Mouse (Mus musculus): ENCODE data around the gene Styk1. TPM values are rescaled to one million over a fixed set of nuclear protein-coding genes. Genes with fewer than 3 reads are reported as not detected.

Styk1 gene
- total and polyA plus RNA-seq, 2 experiments from 2014 or later = 4.9 to 6.9 TPM

DNA sequence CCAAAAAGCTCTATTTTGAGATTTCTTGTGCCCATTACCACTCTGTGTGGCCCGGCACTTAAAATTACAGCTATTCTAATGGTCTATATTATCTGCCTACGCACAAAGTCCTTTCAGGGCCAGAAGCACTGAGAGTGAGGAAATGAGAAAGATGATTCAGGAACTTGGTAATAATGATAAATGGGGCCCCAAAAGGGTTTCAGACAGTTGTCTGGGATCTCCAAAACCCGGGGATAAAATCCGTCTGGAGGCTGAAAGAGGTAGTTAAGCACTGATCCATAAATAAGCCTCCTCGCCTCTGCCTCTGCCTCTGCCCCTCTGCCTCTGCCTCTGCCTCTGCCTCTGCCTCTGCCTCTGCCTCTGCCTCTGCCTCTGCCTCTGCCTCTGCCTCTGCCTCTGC lies 89.2 kb downstream of the Styk1 start:
- TF ChIP-seq CTCF (IDR thresholded peaks at IDR 0.05) = no peak
- ATAC-seq (ENCODE audit: low FRiP score) = no peak
- Histone ChIP-seq H3K4me3 (ENCODE audit: low read depth, low read length) (no peak overlapping the region), H3K4me2 (ENCODE audit: low read depth, low read length, poor library complexity, severe bottlenecking) (no peak overlapping the region), H3K27me3 (ENCODE audit: insufficient read depth, low read length) (no peaks in the 10 kb centered on the region), H3K27ac (ENCODE audit: low read depth, low read length) (no peak overlapping the region), H3K9ac (replicated peaks; ENCODE audit: low read length, poor library complexity, severe bottlenecking) (no peak overlapping the region), H3K36me3 (ENCODE audit: insufficient read depth, low read length) (no peaks in the 10 kb centered on the region), H3K9me3 (ENCODE audit: low read length) (no peaks in the 10 kb centered on the region; the same call in 1 of the 2 replicates), H3K4me1 (ENCODE audit: insufficient read depth, low read length) (no peaks in the 10 kb centered on the region)
- DNase-seq (ENCODE audit: low spot score) = no peak
- 83% methylated on average over 5 of the region's 5 CpGs for WGBS

DNA sequence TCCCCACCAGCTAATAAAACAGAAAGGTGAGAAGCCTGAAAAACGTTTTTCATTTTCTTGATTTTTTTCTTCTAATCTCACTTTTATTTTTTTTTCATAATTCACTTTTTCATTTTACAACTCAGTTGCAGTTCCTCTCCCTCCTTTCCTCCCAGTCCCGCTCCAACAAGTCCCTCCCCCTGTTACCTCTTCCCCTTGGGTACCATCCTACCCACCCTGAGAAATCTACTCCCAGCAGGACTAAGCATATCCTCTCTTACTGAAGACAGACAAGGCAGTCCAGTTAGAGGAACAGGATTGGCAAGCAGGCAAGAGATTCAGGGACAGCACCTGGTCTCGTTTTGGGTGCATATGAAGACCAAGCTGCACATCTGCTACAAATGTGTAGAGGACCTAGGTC lies 90.6 kb downstream of the Styk1 start:
- Histone ChIP-seq H3K4me2 (ENCODE audit: low read depth, low read length, poor library complexity, severe bottlenecking) (no peak overlapping the region), H3K9me3 (ENCODE audit: low read length) (no peaks in the 10 kb centered on the region; the same call in 1 of the 2 replicates), H3K27me3 (ENCODE audit: insufficient read depth, low read length) (no peaks in the 10 kb centered on the region), H3K4me3 (ENCODE audit: low read depth, low read length) (no peak overlapping the region), H3K9ac (replicated peaks; ENCODE audit: low read length, poor library complexity, severe bottlenecking) (no peak overlapping the region), H3K4me1 (ENCODE audit: insufficient read depth, low read length) (no peaks in the 10 kb centered on the region), H3K27ac (ENCODE audit: low read depth, low read length) (no peak overlapping the region), H3K36me3 (ENCODE audit: insufficient read depth, low read length) (no peaks in the 10 kb centered on the region)
- 59% methylated on average over 3 of the region's 3 CpGs for WGBS
- ATAC-seq (ENCODE audit: low FRiP score) (no peak), DNase-seq (ENCODE audit: low spot score) (no peak)
- no peak for TF ChIP-seq CTCF (IDR thresholded peaks at IDR 0.05)

DNA sequence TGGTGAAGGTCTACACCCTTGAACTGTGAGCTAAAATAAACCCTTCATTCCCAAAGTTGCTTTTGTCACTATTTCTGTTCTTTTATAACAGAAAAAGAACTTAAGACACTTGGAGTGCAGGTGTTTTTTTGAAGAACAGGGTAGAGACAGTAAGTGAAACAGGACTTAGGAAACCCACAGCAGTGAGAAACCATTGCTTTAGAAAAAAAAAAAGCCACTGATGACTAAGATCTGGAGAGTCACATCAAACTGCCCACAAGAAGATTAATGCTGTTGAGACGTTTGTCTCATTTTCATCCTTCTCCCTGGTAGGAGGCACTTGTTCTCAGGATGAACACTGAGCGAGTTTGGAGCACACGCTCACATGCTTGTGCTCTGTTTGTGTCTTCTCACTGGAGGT lies 91.4 kb downstream of the Styk1 start:
- no peak for TF ChIP-seq CTCF (IDR thresholded peaks at IDR 0.05)
- no peaks in the 10 kb centered on the region for H3K4me1 ChIP-seq (ENCODE audit: insufficient read depth, low read length)
- H3K9me3 ChIP-seq (ENCODE audit: low read length) = no peaks in the 10 kb centered on the region; the same call in 1 of the 2 replicates
- no peaks in the 10 kb centered on the region for H3K36me3 ChIP-seq (ENCODE audit: insufficient read depth, low read length)
- 79% methylated on average over 3 of the region's 3 CpGs for WGBS
- H3K4me3 ChIP-seq (ENCODE audit: low read depth, low read length) = no peak overlapping the region
- H3K27ac ChIP-seq (ENCODE audit: low read depth, low read length) = no peak overlapping the region
- ATAC-seq (ENCODE audit: low FRiP score) (no peak), DNase-seq (ENCODE audit: low spot score) (no peak)
- no peaks in the 10 kb centered on the region for H3K27me3 ChIP-seq (ENCODE audit: insufficient read depth, low read length)
- no peak overlapping the region for H3K4me2 ChIP-seq (ENCODE audit: low read depth, low read length, poor library complexity, severe bottlenecking)
- H3K9ac ChIP-seq (replicated peaks; ENCODE audit: low read length, poor library complexity, severe bottlenecking) = no peak overlapping the region

Other genes starting within 250 kb of the Styk1 start
- 0.05 TPM in 1 of 2 replicates, not detected in the other for gene Klra2, start 106.2 kb downstream of the Styk1 start, total RNA-seq (2014; rRNA removed)
- gene Klra2, start 106.2 kb downstream of the Styk1 start, polyA plus RNA-seq (2015; fragmentation: Nextera tagmentation; extraction: Ambion mirVana) = 0.09 TPM in 1 of 2 replicates, not detected in the other
- 8.2 and 17.5 TPM in 2 replicates for gene Magohb, start 60.4 kb downstream of the Styk1 start, total RNA-seq (2014; rRNA removed)
- gene Magohb, start 60.4 kb downstream of the Styk1 start, polyA plus RNA-seq (2015; fragmentation: Nextera tagmentation; extraction: Ambion mirVana) = 27.1 and 28.8 TPM in 2 replicates
- 104 and 111 TPM in 2 replicates for gene Ybx3, start 34.9 kb upstream of the Styk1 start, total RNA-seq (2014; rRNA removed)
- gene Ybx3, start 34.9 kb upstream of the Styk1 start, polyA plus RNA-seq (2015; fragmentation: Nextera tagmentation; extraction: Ambion mirVana) = 28.1 and 33.6 TPM in 2 replicates
- not detected in 2 replicates for gene 5430401F13Rik, start 132.8 kb upstream of the Styk1 start, total RNA-seq (2014; rRNA removed)
- gene 5430401F13Rik, start 132.8 kb upstream of the Styk1 start, polyA plus RNA-seq (2015; fragmentation: Nextera tagmentation; extraction: Ambion mirVana) = not detected in 2 replicates
- gene Gm6619, start 132.8 kb upstream of the Styk1 start, total RNA-seq (2014; rRNA removed) = not detected in 2 replicates
- gene Gm6619, start 132.8 kb upstream of the Styk1 start, polyA plus RNA-seq (2015; fragmentation: Nextera tagmentation; extraction: Ambion mirVana) = 0.29 TPM in 1 of 2 replicates, not detected in the other

Data from midbrain, postnatal 0 days (tissue).